Mouse (Mus musculus): ENCODE data around the gene Plaur. TPM values are rescaled to one million over a fixed set of nuclear protein-coding genes. Genes with fewer than 3 reads are reported as not detected.
"Not testable (repeated sequence)": the region's sequence is repeated elsewhere in the genome, so short reads cannot be mapped to it uniquely, and the experiment has no call there.

Plaur gene
- total RNA-seq, 2 experiments from 2014 or later, result 0.76 to 1.0 TPM

GRCm38 (mm10) chr7:24476856-24477255, 14.6 kb downstream of the Plaur start:
- no peak for DNase-seq (ENCODE audit: low spot score in 2 of 2)

- no peak for DNase-seq (ENCODE audit: low spot score in 2 of 2)
Observed at GRCm38 (mm10) chr7:24478911-24479310, 16.6 kb downstream of the Plaur start.

DNA sequence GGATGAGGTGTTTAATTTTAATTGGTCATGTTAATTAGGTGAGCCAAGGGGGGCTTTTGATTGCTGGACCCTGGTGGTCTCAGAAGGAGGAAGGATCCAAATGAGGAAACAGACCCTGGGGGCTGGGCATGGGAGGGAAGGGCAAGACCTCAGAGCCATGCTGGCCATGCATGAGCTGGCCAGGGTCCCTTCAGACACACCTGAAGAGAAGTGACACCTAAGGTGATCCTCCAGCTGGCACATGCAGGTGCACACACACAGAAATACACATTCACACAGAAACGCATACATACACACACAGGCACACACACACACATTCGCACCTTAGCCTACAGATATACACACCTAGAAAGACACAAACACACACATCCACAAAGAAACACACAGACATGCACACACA, 17.4 kb downstream of the Plaur start:
- DNase-seq (ENCODE audit: low spot score in 2 of 2), result no peak

GRCm38 (mm10) chr7:24480121-24480941, 18.0 kb downstream of the Plaur start:
- no peak for DNase-seq (ENCODE audit: low spot score in 2 of 2)

- DNase-seq (ENCODE audit: low spot score in 2 of 2), result no peak
Observed at GRCm38 (mm10) chr7:24480986-24481473, 18.7 kb downstream of the Plaur start.

DNA sequence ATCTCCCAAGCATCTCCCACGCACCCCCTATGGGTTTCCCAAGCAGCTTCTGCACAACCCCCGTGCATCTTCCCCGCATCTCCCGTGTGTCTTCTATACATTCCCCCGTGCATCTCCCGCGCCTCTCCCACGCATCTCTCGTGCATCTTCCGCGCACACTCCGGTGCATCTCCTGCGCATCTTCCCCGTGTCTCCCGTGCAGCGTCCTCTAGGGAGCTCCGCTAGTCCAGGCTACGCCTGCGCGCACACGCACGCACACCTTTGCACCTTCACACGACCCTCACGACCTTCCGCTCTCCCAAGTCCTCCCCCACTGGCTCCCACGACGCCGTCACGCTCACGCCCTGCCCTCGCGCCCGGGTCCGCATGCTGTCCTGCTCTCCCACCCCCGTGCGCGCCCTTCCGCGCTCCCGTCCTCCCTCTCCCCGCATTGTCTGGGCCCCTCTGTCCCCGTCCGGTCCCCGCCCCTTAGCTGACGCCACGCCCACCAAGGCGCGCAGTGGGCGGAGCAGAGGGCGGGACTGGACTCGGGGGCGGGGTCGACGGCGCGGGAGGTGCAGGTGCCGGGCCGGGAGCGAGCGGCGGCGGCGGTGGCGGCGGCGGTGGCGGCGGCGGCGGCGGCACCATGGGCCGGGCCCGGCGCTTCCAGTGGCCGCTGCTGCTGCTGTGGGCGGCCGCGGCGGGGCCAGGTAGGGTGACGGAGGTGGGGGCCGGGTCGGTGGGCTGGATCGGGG, 19.4 kb downstream of the Plaur start, which contains the start of gene Cadm4:
Cadm4 (plus strand) TSS at position 550 of the 734 bp plus-strand sequence.
- DNase-seq (ENCODE audit: low spot score in 2 of 2), result peak; percentile 85 to 90

DNA sequence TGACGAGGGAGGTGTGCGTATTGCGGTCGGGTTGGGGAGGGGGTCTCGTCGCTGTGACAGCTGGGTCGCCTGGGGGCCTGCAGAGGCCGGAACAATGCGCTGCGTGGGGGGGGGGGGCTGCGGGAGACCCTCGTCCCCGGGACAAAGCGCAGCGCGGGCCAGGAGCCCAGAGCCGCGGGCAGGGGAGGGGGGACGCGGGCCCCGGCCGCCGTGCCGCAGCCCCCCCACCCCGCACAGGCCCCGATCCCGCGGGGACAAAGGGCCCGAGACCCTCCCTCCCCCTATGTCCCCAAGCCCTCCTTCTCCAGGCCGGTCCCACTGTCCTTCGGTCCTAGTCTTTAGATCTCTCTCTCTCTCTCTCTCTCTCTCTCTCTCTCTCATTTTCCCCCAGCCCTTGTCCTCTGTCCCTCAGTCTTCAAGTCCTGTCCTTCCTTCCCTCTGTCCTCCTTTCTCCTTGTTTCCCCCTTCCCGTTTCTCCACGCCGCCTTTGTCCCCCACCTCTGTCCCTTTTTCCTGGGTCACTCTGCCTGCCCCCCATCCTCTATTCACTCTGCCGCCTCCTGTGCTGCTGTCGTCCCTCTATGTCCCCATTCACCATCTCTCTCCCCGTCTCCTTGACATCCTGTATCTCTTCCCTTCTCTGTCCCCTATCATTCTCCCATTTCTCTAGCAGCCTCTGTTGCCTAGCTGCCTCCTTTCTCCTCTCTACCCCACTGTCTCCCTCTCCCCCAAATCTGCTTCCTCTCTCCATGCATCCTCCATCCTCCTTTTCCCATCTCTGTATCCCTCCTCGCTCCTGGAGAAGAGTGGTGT, 20.1 kb downstream of the Plaur start:
- DNase-seq (ENCODE audit: low spot score in 2 of 2), result no peak

- DNase-seq (ENCODE audit: low spot score in 2 of 2), result not testable (repeated sequence)
Observed at GRCm38 (mm10) chr7:24483291-24483690, 21.0 kb downstream of the Plaur start.

DNA sequence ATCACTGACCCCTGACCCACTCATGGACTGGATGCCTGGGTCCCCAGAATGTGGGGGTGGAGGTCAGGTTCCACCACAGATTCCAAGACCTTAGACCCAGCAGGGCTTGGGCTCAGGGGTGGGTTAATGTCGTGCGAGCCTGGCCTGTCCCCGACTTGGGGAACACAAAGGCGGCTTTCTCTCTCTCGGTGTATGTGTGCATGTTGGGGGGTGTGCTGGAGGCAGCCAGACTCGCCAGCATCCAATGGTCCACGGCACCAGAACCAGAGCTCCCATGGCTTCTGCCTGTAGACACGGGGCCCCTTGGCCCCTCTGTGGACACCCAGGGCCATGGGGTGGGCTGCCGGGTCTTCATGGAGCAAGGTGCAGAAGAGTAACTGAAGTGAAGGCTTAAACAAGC, 23.2 kb downstream of the Plaur start:
- DNase-seq (ENCODE audit: low spot score in 2 of 2), result no peak

GRCm38 (mm10) chr7:24486654-24487130, 24.4 kb downstream of the Plaur start:
- no peak for DNase-seq (ENCODE audit: low spot score in 2 of 2)

DNA sequence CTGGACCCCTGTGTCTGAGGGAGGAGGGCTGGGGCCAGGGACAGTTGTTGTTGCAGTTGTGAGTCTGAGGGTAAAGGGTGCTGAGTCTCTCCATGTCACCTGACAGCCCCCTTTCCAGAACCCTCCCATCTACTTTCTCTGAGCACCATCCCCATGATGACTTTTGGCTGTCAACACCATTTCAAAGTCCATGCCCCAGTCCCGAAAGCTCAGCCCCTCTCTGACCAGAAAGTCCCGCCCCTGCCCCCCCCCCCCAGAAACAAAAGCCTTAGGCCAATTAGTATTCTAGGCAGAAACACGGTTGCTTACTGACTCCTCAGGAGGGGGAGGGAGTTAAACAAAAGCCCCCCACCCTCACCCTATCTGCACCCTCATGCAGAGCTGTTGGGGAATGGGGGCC, 25.1 kb downstream of the Plaur start:
- DNase-seq (ENCODE audit: low spot score in 2 of 2), result no peak

- DNase-seq (ENCODE audit: low spot score in 2 of 2), result no peak
Observed at GRCm38 (mm10) chr7:24488303-24488702, 26.0 kb downstream of the Plaur start.

DNA sequence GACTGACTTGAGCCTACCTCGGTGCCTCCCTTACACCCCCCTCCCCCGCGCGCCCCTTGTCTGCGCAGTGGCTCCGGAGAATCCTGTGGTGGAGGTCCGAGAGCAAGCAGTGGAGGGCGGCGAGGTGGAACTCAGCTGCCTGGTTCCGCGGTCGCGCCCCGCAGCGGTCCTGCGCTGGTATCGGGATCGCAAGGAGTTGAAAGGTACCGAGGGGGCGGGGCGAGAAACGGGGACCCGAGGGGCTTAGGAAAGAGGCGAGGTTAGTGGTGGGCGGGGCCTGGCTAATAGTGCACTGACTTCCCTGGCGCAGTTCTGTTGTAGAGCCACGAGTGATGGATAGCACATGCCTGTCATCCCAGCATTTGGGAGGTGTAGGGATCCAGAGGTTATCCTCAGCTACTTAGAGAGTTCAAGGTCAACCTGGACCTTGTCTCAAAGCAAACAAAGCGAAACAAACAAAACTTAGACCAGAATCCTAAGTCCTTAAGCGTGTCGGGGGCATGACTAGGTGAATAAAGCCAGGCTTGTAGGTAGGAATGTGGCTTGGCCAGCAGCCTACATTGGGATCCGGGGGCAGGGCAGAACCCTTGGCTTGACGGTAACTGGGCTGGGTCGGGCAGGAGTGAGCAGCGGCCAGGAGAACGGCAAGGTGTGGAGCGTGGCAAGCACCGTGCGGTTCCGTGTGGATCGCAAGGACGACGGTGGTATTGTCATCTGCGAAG, 37.7 kb downstream of the Plaur start:
- DNase-seq (ENCODE audit: low spot score in 2 of 2), result no peak

GRCm38 (mm10) chr7:24500929-24501328, 38.6 kb downstream of the Plaur start:
- DNase-seq (ENCODE audit: low spot score in 2 of 2), result no peak

DNA sequence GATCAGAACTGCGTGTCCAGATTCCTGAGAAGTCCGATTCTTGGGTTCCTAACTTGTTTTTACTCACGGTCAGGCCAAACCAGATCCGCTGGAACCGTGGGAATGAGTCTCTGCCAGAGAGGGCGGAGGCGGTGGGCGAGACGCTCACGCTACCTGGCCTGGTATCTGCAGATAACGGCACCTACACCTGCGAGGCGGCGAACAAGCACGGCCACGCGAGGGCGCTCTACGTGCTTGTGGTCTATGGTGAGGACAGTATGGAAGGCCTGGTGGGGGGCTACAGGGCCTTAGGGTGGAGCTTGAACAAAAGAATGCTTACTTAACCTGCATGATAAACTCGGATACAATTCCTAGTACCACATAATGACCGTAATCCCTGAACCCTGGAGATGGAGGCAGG, 39.2 kb downstream of the Plaur start:
- DNase-seq (ENCODE audit: low spot score in 2 of 2), result no peak

GRCm38 (mm10) chr7:24504004-24504403, 41.7 kb downstream of the Plaur start:
- DNase-seq (ENCODE audit: low spot score in 2 of 2), result no peak

GRCm38 (mm10) chr7:24504868-24505267, 42.6 kb downstream of the Plaur start:
- no peak for DNase-seq (ENCODE audit: low spot score in 2 of 2)

DNA sequence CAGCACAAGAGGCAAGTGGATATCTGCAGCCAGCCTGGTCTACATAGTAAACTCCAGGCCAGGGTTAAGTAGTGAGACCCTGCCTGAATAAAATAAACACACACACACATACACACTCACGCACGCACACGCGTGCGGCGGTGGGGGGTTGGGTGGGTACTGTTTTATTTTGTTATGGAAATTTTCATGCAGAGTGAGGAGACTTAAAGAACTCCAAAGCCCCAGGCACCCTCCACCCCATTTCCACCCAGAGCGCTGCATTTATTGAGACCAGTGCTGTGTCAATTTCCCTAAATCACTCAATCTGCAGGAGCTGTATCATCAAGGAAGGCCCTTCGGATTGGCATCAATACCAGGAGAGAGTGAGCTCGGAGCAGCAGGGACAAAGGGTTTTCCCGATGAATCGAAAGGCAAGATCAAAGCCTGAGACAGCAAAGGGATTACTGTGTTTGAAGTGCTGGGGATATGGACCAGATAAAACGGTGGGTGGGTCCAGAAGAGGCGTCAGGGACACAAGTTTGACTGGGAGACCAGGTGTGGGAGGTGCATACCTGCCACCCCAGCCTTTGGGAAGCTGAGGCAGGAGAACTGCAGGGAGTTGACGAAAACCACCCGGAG, 43.3 kb downstream of the Plaur start:
- no peak for DNase-seq (ENCODE audit: low spot score in 2 of 2)

DNA sequence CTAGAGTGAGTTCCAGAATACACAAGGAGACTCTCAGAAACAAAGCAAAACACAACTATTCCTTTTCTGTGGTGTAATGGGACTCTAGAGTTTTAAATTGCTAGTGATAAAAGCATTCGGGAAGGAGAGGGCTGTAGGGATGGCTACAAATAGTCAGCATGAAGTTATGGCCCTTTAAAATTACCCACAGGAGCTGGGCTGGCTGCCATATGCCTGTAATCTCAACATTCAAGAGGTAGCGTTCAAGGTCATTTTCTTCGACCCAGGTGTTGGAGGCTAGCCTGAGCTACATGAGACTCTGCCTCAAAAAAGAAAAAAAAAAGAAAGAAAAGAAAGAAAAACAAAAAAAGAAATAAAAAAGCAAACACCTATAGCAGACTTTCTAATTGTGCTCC, 43.8 kb downstream of the Plaur start:
- no peak for DNase-seq (ENCODE audit: low spot score in 2 of 2)

DNA sequence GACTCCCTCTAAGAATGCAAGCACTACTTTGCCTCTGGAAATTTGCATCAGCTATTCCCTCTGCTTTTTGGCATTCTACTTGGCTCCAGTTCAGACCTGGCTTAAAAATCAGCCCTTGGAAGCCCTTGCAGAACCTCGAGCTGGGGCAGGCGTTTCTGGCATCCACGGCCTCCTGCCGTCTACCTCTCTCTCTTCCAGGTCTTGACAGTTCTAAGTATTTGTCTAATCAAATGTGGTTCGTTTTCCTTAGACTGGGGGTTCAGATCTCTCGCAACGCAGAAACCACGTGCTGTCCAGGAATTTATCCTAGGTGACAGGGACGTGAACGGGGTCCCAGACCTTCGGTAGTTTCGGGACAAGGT, 44.2 kb downstream of the Plaur start:
- DNase-seq (ENCODE audit: low spot score in 2 of 2), result peak; percentile 73 to 84
